Mouse (Mus musculus) natural killer cell, adult 2 months (primary cell): Measurements from ENCODE around the gene AW549877.

Experiments used
- DNase-seq, 2 experiments: peaks; one replicate each; pipeline ENCODE4 v3.0.0; 2022; ENCODE audit warnings: low spot score in 2 of 2

The AW549877 gene

DNA sequence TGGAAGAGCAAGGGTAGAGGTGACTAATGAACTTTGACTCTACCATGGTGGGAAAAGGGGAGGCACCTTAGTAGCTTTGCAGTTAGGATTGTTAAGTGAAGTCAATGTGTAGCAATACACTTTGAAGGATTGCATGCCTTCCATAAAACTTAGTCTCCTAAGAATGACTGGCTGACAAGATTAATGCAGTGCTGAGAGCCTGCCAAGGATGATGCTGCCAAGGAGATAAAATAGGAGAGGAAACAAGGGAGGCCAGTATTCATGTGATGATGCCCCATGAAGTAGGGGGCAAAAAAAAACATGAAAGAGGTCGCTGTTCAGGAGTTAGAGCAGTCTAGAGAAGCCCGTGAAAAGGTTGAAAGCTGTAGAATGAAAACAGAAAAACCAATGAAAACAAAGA lies 10.7 kb downstream of the AW549877 start:
- DNase-seq = no peak

DNA sequence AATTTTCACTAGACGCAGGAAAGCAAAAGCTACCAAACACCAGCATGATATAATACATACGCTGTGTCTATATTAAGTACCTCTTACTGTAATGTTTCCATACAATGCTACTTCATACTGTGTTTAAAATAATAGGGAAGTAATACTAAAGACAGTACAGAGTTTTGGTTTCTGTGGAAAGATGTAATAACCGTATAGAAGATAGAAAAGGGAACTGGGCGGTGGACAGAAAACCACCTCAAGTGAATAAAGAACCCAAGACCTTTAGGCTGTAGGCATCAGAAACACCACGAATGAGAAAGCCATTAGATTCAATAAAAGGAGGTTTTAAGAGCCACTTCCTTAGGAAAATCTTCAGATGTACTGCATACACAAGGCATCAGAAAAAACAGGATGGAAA lies 12.8 kb downstream of the AW549877 start:
- DNase-seq = peak in 1 of 2 experiments; percentile 15

DNA sequence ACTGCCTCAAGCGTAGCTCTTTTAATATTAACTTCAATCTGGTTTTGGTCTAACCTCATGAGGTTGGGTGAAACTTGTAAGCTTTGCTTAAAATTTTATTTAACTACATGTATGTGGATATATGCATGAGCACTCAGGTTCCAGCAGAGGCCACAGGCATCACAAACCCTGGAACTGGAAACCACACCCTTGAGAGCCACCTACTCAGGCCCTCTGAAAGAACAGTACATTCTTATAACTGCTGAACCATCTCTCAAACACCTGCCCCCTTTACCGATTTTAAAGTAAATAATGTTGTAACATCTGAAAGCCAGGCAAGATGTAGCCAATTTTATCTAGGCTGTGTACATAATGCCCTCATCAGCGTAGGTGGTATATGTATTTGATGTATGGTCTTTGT lies 15.7 kb downstream of the AW549877 start:
- DNase-seq = no peak

DNA sequence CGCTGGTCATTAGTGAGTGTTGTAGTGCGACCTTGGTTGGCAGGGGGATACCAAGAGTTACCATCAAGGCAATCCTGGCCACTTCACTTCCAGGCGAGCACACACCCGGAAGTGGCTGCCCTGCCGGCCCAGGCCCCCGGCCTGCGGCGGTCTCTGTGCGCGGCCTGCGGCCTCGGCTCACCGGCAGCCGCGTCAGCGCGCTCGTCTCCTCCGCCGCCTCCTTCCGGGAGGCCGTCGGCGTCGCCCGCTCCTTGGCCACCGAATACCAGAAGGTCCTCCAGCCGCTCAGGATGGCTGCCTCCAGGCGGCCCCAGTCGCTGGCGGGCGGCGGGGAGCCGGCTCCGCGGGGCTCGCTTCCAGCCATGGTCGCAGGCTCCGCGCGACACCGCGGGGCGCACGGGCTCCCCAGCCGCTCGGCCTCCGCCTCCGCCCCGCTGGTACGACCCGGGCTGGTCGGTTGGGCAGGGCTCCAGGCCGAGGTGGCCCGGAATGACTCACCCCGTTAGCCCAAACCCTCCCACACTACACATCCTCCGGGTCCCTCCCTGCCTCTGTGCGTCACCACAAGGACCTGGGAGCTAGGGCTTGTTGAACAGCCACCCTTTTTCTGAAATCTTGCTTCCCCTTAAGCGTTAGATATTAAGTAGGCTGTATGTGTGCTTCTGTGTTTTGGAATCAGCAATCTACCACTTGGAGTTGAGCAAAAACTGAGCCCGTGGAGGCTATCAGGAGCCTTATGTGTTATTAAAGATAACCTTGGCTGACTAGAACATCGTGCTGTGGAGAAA lies 16.3 kb downstream of the AW549877 start, which contains the start of gene Fbxo4:
Gene Fbxo4 (minus strand): TSS at position 513 of the 788 bp plus-strand sequence.
- DNase-seq = peak; percentile 86

DNA sequence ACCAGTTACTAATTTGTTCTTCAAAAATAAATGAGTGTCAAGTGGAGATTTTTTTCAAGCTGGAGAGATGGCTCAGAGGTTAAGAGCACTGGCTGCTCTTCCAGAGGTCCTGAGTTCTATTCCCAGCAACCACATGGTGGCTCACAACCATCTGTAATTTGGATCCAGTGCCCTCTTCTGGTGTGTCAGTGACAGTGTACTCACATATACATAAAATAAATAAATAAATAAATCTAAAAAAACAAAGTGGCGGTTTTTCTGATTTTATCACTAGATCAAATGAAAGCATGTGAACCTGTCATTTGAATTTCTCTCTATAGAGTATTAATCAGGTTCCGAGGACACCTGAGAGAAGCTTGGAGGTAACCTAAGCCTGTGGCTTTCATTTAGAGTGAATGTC lies 17.3 kb downstream of the AW549877 start:
- DNase-seq = no peak

DNA sequence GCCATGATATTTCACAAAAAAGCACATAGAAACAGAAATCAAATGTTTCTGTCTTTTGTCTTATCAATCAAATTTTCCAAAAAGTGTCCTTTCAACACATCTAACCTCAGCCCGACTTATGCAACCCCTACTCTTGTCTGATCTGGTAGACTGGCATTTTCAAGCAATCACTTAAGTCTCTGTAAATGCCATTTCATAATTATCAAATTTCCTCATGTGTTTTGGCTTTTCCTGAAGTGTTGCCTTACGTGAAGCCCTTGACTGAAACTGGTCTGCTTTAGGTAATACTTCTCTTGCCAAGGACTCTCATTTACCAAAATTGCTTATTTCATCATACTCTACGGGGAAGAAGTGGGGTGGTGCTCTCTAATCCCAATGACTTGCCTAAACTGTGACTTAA lies 22.2 kb downstream of the AW549877 start:
- DNase-seq = no peak

DNA sequence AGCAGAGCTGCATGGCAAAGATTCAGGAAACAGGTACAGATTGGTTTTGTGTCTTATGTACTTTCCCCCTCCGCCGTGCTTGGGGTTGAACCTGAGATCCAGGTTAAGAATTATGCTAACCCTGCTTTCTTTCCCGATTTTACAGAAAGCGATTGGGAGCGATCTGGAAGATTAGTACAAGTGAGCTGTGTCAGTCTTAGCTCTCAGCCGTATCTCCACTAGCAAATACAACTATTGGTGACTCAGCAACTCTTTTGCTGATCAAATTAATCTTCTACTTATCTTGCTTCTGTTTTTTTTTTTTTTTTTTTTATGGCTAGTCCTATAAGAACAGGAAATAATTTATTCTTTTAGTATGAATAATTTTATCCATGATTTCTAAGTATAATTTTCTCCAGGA lies 25.4 kb downstream of the AW549877 start:
- DNase-seq = no peak

DNA sequence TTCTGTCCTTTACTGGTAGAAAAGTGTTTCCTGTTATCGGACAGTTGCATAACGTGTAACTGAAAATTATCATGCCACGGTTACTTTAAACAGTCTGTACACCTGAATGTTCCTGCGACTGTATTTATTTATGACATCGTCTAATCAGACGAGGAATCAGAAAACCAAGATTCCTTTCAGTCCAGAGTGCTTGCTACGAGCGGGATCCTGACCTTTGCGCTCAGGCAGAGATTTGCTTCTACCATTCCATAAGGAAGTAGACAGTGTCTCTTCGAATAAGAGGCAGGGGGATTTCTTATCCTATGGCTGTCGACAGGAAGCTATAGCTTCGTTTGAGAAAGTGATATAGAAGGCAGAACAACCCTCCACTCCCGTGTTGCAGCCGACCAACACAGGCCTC lies 25.8 kb downstream of the AW549877 start:
- DNase-seq = no peak

DNA sequence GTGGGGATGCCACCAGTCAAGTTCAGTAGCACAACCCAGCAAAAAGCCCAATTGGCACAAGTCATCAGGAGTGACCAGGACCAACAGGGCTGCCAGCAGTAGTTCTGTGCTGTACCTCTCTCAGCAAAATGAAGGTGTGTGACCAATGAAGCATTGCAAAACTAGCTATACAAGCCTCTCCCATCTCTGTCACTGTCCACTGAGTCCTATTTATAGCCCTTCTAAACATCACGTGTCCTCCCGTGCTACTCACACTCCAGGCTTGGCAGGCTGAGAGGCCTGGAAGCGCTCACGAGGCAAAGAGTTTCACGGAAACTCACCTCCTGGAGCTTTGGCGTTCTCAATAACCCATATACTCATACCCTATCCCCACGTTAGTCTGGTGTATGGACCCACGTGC lies 33.3 kb downstream of the AW549877 start:
- no peak for DNase-seq

DNA sequence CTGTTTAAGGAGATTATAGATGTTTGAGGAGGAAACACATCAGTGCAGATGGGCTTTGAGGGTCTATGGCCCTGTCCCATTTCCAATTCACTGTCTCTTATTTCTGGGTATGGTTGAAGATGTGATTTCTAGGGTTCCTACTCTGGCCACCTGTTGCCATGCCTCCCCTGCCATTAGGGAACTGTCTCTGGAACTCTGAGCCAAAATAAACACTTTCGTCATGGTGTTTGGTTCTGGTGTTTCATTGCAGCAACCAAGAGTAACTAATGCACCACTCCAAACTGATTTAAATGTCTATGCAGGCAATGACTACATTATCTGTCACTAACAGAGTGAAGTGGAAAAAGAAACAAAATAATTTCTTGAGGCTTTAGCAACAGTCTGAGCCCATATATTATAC lies 35.5 kb downstream of the AW549877 start:
- DNase-seq = no peak

DNA sequence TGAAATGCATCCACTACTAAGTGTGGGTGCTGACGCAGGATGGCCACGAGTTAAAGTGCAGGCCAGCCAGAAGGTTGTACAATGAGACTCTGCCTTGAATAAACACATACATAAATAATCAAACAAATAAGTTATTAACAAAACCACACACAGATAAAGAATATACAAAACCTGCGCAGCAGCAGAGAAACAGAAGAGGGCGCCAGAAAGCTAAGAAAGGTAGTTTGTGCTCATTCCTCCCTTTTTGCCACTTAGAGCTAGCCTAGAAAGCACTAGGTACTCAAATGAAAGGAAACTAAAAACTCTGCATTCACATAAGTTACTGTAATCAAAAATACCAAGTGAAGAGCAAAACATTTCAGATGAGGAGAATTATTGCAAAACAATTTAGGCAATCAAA lies 37.6 kb downstream of the AW549877 start:
- DNase-seq = peak; percentile 21 to 57

DNA sequence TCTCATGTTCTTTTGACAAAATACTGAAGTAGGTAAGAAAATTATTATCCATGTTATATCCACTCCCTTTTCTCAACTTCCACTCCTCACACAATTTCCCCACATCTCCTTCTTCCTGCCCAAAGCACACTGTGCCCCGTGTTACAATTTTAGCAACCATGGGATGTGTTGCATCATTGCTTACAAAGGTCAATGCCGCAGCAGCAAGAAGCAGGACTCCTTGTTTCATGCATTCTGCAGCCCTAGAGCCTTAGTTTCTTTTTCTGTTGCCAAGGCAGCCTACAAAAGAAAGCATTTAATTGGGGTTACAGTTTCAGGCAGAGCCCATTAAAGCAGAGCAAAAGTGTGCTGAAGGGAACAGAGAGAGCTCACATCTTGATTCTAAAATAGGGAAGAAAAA lies 40.6 kb downstream of the AW549877 start:
- DNase-seq = no peak

DNA sequence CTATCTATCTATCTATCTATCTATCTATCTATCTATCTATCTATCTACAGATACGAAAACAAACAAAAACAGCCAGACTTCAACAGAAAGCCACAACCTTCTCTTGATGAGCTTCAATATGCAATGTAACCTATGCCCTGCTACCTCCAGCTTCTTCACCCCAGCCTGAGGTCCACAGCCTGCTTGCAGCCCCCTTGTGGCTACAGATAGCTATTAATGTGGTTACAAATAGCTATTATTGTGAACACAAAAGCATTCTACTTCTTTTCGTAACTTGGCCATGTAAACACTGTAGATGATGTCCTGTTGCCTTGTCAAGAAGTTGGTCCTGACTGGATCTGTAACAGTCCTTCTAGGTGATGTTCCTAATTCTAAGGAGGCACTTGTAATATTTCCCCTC lies 57.4 kb downstream of the AW549877 start:
- no peak for DNase-seq

DNA sequence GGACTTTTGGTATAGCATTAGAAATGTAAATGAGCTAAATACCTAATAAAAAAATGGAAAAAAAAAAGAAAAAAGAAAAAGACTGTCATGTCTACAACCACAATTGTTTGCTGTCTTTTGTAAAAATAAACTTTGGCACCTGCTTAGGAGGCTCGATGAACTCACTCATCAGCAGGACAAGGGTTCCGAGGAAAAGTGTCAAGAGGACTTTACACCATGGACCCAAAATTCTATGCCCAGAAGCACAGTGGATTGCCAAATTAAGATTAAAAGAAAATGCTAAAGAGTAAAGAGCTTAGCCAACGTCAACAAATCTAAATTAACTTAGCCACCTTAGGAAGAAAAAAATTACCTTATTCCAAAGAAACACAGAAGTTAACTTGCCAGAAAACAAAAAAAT lies 59.5 kb downstream of the AW549877 start:
- no peak for DNase-seq

DNA sequence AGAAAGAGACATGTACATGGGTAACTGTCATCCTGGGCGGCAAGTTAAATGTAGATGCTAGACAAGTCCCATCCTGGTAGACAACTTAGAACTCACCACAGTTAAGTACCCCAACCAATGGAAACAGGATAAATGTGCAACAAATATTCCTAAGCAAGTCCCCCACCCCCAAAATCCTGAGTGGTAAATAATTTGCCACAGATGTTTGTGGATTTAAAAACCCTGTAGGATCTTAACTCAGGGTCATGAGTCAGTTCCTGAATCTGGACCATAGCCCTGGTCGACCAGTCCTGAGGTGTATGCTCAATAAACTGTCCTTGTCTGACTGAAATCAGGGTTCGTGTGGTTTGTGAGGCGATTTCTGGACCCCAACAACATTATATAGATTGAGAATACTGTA lies 62.1 kb downstream of the AW549877 start:
- no peak for DNase-seq
